Mouse (Mus musculus) limb, embryonic 15.5 days (tissue): ENCODE measurements around the gene Accs. TPM values are rescaled to one million over a fixed set of nuclear protein-coding genes. Genes with fewer than 3 reads are reported as not detected.

ENCODE experiments used
- ATAC-seq: fragments of 200-750 bp; cut with Nextera tagmentation; 2 replicates; pipeline ENCODE4 v1.8.0; 2017; ENCODE audit warnings: low read depth, moderate TSS enrichment; ENCODE audit not compliant: insufficient number of reproducible peaks, low FRiP score, low TSS enrichment
- H3K27ac ChIP-seq: fragments of 300-500 bp; sonication (generic); 2 replicates; pipeline ENCODE4 v1.5.1; 2015; ENCODE audit warnings: moderate library complexity, mild to moderate bottlenecking, inconsistent platforms
- H3K27me3 ChIP-seq: fragments of 300-500 bp; sonication (generic); 2 replicates; pipeline ENCODE4 v1.6.1; 2015; ENCODE audit warnings: inconsistent platforms
- H3K36me3 ChIP-seq: fragments of 300-500 bp; sonication (generic); 2 replicates; pipeline ENCODE4 v1.6.1; 2015; ENCODE audit warnings: inconsistent platforms
- H3K4me1 ChIP-seq: fragments of 300-500 bp; sonication (generic); 2 replicates; pipeline ENCODE4 v1.6.1; 2015; ENCODE audit warnings: inconsistent platforms
- H3K4me2 ChIP-seq: fragments of 300-500 bp; sonication (generic); 2 replicates; pipeline ENCODE4 v1.6.1; 2015; ENCODE audit warnings: mild to moderate bottlenecking, inconsistent platforms
- H3K4me3 ChIP-seq: fragments of 300-500 bp; sonication (generic); 2 replicates; pipeline ENCODE4 v1.5.1; 2015; ENCODE audit warnings: mild to moderate bottlenecking, inconsistent platforms
- H3K9ac ChIP-seq: fragments of 300-500 bp; sonication (generic); 2 replicates; pipeline ENCODE4 v1.6.1; 2015; ENCODE audit warnings: inconsistent platforms
- H3K9me3 ChIP-seq: fragments of 300-500 bp; sonication (generic); 2 replicates; pipeline ENCODE4 v1.6.1; 2016; ENCODE audit warnings: inconsistent platforms
- WGBS: fragments of 180-500 bp; shearing (Covaris S2); methylation state at CpG from one replicate; pipeline ENCODE4 v1.1.7; 2015; 5-methylcytosine and 5-hydroxymethylcytosine counted together
- polyA plus RNA-seq: library from polyadenylated mRNA; unstranded; fragments of >200 nt; fragmentation: Nextera tagmentation; extraction: Ambion mirVana; gene quantifications from 2 replicates; pipeline ENCODE4 v1.2.1, GENCODE M21; 2015

Gene Accs
- polyA plus RNA-seq, 1 experiment from 2014 or later: 7.8 TPM

- H3K4me2 ChIP-seq: no peak overlapping the region
- ATAC-seq: no peak
- H3K27ac ChIP-seq: no peak overlapping the region
- WGBS: 64% methylated on average over 5 of the region's 5 CpGs
- H3K9ac ChIP-seq: no peak overlapping the region
- H3K27me3 ChIP-seq: no peaks in the 10 kb centered on the region
- H3K4me3 ChIP-seq: no peak overlapping the region
- no peaks in the 10 kb centered on the region for H3K36me3 ChIP-seq
- no peaks in the 10 kb centered on the region for H3K4me1 ChIP-seq
- no peaks in the 10 kb centered on the region for H3K9me3 ChIP-seq
Measured at GRCm38 (mm10) chr2:93877005-93877404, 27.3 kb upstream of the Accs start.

- Histone ChIP-seq H3K9ac (no peak overlapping the region), H3K9me3 (no peaks in the 10 kb centered on the region), H3K4me2 (no peak overlapping the region), H3K4me1 (no peaks in the 10 kb centered on the region), H3K36me3 (no peaks in the 10 kb centered on the region), H3K4me3 (no peak overlapping the region), H3K27me3 (no peaks in the 10 kb centered on the region), H3K27ac (no peak overlapping the region)
- ATAC-seq: no peak
- 92% methylated on average over 3 of the region's 3 CpGs for WGBS
Measured at GRCm38 (mm10) chr2:93874606-93875005, 24.9 kb upstream of the Accs start.

GRCm38 (mm10) chr2:93874227-93874514 lies 24.4 kb upstream of the Accs start:
- no peak overlapping the region for H3K4me2 ChIP-seq
- no peak for ATAC-seq
- no peak overlapping the region for H3K27ac ChIP-seq
- no peaks in the 10 kb centered on the region for H3K27me3 ChIP-seq
- no peaks in the 10 kb centered on the region for H3K9me3 ChIP-seq
- no peak overlapping the region for H3K4me3 ChIP-seq
- WGBS: 28% methylated on average over 2 of the region's 2 CpGs
- H3K9ac ChIP-seq: no peak overlapping the region
- no peaks in the 10 kb centered on the region for H3K36me3 ChIP-seq
- H3K4me1 ChIP-seq: no peaks in the 10 kb centered on the region

- no peak overlapping the region for H3K27ac ChIP-seq
- no peaks in the 10 kb centered on the region for H3K4me1 ChIP-seq
- 10% methylated on average over 11 of the region's 12 CpGs for WGBS
- H3K4me3 ChIP-seq: no peak overlapping the region
- H3K27me3 ChIP-seq: no peaks in the 10 kb centered on the region
- no peaks in the 10 kb centered on the region for H3K9me3 ChIP-seq
- H3K4me2 ChIP-seq: no peak overlapping the region
- no peak for ATAC-seq
- no peaks in the 10 kb centered on the region for H3K36me3 ChIP-seq
- H3K9ac ChIP-seq: no peak overlapping the region
Measured at GRCm38 (mm10) chr2:93873449-93874226, 23.9 kb upstream of the Accs start.

GRCm38 (mm10) chr2:93872257-93872656 lies 22.5 kb upstream of the Accs start:
- H3K27me3 ChIP-seq: no peaks in the 10 kb centered on the region

GRCm38 (mm10) chr2:93871411-93871925 lies 21.7 kb upstream of the Accs start:
- no peaks in the 10 kb centered on the region for H3K9me3 ChIP-seq
- H3K4me2 ChIP-seq: no peak overlapping the region
- H3K36me3 ChIP-seq: no peaks in the 10 kb centered on the region
- no peak overlapping the region for H3K4me3 ChIP-seq
- no peak overlapping the region for H3K27ac ChIP-seq
- WGBS: 80% methylated on average over 4 of the region's 4 CpGs
- ATAC-seq: no peak
- H3K4me1 ChIP-seq: no peaks in the 10 kb centered on the region
- no peaks in the 10 kb centered on the region for H3K27me3 ChIP-seq
- H3K9ac ChIP-seq: no peak overlapping the region

More at GRCm38 (mm10) chr2:93872257-93872656, 22.5 kb upstream of the Accs start:
- Histone ChIP-seq H3K36me3 (no peaks in the 10 kb centered on the region), H3K4me3 (no peak overlapping the region), H3K4me2 (no peak overlapping the region), H3K9ac (no peak overlapping the region), H3K27ac (no peak overlapping the region), H3K4me1 (no peaks in the 10 kb centered on the region), H3K9me3 (no peaks in the 10 kb centered on the region)
- no peak for ATAC-seq
- WGBS: 42% methylated on average over 7 of the region's 7 CpGs

GRCm38 (mm10) chr2:93870842-93871241 lies 21.1 kb upstream of the Accs start:
- H3K27ac ChIP-seq: no peak overlapping the region
- H3K9ac ChIP-seq: no peak overlapping the region
- no peaks in the 10 kb centered on the region for H3K9me3 ChIP-seq
- ATAC-seq: no peak
- H3K4me3 ChIP-seq: no peak overlapping the region
- H3K4me1 ChIP-seq: no peaks in the 10 kb centered on the region
- no peaks in the 10 kb centered on the region for H3K27me3 ChIP-seq
- no peak overlapping the region for H3K4me2 ChIP-seq
- 54% methylated on average over 4 of the region's 4 CpGs for WGBS
- H3K36me3 ChIP-seq: no peaks in the 10 kb centered on the region

- Histone ChIP-seq H3K4me2 (no peak within 1 kb of the TSS), H3K9ac (no peak within 1 kb of the TSS), H3K36me3 (no peaks in the 10 kb centered on the region), H3K27ac (no peak within 1 kb of the TSS), H3K9me3 (no peaks in the 10 kb centered on the region), H3K4me3 (no peak within 1 kb of the TSS), H3K27me3 (no peaks in the 10 kb centered on the region), H3K4me1 (no peaks in the 10 kb centered on the region)
- WGBS: 62% methylated on average over 7 of the region's 7 CpGs
- ATAC-seq: no peak
Measured at GRCm38 (mm10) chr2:93869107-93869600, 19.4 kb upstream of the Accs start, which contains the start of gene Accsl. Accsl (minus strand) TSS chr2:93869157.

GRCm38 (mm10) chr2:93868566-93868965 lies 18.8 kb upstream of the Accs start:
- no peaks in the 10 kb centered on the region for H3K36me3 ChIP-seq
- ATAC-seq: no peak
- no peaks in the 10 kb centered on the region for H3K27me3 ChIP-seq
- no peaks in the 10 kb centered on the region for H3K9me3 ChIP-seq
- no peak overlapping the region for H3K4me3 ChIP-seq
- no peak overlapping the region for H3K27ac ChIP-seq
- no peak overlapping the region for H3K9ac ChIP-seq
- H3K4me2 ChIP-seq: no peak overlapping the region
- no peaks in the 10 kb centered on the region for H3K4me1 ChIP-seq
- 83% methylated on average over 11 of the region's 11 CpGs for WGBS

- Histone ChIP-seq H3K4me3 (no peak overlapping the region), H3K4me1 (no peaks in the 10 kb centered on the region), H3K4me2 (no peak overlapping the region), H3K27ac (no peak overlapping the region), H3K9me3 (no peaks in the 10 kb centered on the region), H3K27me3 (no peaks in the 10 kb centered on the region), H3K9ac (no peak overlapping the region), H3K36me3 (no peaks in the 10 kb centered on the region)
- ATAC-seq: no peak
- WGBS: 66% methylated on average over 4 of the region's 4 CpGs
Measured at GRCm38 (mm10) chr2:93863229-93863628, 13.5 kb upstream of the Accs start.

- Histone ChIP-seq H3K4me1 (no peaks in the 10 kb centered on the region), H3K4me2 (no peak overlapping the region), H3K27me3 (no peaks in the 10 kb centered on the region), H3K9ac (no peak overlapping the region), H3K36me3 (no peaks in the 10 kb centered on the region), H3K27ac (no peak overlapping the region), H3K4me3 (no peak overlapping the region), H3K9me3 (no peaks in the 10 kb centered on the region)
- no peak for ATAC-seq
- WGBS: 69% methylated on average over 12 of the region's 12 CpGs
Measured at GRCm38 (mm10) chr2:93858845-93859244, 9.1 kb upstream of the Accs start.

GRCm38 (mm10) chr2:93851303-93851702 lies 1.6 kb upstream of the Accs start:
- Histone ChIP-seq H3K9ac (no peak overlapping the region), H3K4me1 (peaks cover 13% of the 10 kb centered on the region), H3K4me3 (no peak overlapping the region), H3K27ac (no peak overlapping the region), H3K9me3 (no peaks in the 10 kb centered on the region), H3K36me3 (no peaks in the 10 kb centered on the region), H3K27me3 (no peaks in the 10 kb centered on the region), H3K4me2 (no peak overlapping the region)
- no peak for ATAC-seq
- 42% methylated on average over 1 of the region's 1 CpGs for WGBS
